Mouse (Mus musculus): ENCODE data around the gene Gstm7. TPM values are rescaled to one million over a fixed set of nuclear protein-coding genes. Genes with fewer than 3 reads are reported as not detected.
"Not testable (repeated sequence)": the region's sequence is repeated elsewhere in the genome, so short reads cannot be mapped to it uniquely, and the experiment has no call there.

The Gstm7 gene
- polyA plus RNA-seq, 1 experiment from 2014 or later, result 28.8 TPM

DNA sequence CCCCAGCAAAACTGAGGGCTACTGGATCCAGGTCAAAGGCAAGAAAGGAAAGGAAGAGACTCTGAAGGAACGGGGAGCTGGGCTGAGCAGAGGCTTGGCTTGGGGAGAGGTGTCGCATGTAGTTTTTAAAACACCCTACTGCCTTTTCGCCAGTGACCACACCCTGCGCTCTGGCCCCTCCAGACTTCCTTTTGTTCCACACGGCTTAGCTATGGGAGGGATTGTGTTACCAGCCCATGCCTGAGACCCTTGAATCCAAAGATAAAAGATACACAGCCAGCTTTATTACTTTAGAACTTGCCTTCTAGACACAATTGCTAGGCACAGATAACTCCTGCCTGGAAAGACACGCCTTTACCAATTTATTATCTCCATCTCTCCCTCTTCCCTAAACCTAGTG is 25.7 kb downstream of the Gstm7 start:
- Histone ChIP-seq H3K27me3 (no peaks in the 10 kb centered on the region), H3K9ac (no peak overlapping the region), H3K4me2 (peak overlapping the region; percentile 27), H3K4me3 (replicated peaks) (no peak overlapping the region), H3K4me1 (replicated peaks) (peaks cover 21% of the 10 kb centered on the region), H3K27ac (replicated peaks) (no peak overlapping the region), H3K9me3 (replicated peaks) (no peaks in the 10 kb centered on the region), H3K36me3 (replicated peaks) (no peaks in the 10 kb centered on the region)
- peak; percentile 49 for ATAC-seq (ENCODE audit: insufficient read depth)
- 20% methylated on average over 6 of the region's 6 CpGs for WGBS (ENCODE audit: insufficient replicate concordance)

DNA sequence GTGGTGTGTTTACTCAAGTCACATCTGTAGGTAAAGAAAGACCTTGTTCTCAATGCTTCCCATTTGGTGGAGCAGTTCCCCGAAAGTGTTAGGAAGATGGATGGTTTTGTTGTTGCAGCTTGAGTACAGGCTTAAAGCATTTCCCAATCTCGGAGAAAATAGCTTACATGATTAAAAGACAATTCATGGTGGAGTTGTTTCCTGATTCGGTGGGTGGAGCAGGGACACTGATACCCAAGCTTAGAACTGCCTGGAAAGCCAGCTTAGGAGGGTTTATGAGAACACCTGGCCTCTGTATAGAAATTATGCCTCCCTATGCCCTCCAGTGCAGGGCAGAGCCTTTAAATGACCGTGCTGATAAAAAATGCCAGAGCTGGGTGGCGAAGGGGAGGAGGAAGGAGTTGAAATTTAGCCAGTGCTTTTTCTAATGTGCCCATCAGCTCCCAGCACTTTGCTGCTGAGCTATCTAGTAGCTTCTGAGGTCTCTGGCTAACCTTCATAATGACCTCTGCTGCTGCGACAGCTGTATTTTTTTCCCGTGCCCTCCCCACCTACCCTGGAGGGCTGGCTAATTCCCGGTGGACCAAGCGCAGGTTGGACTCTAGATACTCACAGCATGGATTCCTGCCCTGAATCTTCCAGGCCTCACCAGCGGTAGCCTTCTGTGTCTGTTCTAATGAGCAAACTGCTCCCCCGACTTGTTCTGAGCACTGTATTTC is 30.5 kb downstream of the Gstm7 start:
- WGBS (ENCODE audit: insufficient replicate concordance), result 65% methylated on average over 11 of the region's 11 CpGs
- no peak for ATAC-seq (ENCODE audit: insufficient read depth)
- no peak overlapping the region for H3K27ac ChIP-seq (replicated peaks)

DNA sequence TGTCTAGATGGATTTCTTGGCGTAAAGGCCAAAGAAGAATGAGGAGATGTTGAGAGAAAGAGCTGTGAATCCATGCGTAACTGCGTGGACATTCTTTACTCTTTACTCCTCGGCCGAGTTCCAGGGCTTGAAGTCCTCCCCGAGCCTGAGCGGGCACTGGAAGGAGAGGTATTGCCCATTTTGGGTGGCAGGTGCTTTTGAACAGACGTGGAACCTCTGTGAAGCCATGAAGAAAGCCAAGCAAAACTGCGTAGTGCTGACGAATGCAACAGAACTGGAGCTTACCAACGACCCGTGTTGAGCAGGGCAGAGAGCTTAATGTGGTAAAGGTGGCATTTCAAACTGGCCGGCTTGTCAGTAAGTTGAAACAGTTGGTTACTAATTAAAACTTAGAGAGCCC is 32.9 kb downstream of the Gstm7 start:
- no peak overlapping the region for H3K27ac ChIP-seq (replicated peaks)
- no peak for ATAC-seq (ENCODE audit: insufficient read depth)
- no peaks in the 10 kb centered on the region for H3K27me3 ChIP-seq
- H3K9ac ChIP-seq, result no peak overlapping the region
- H3K9me3 ChIP-seq (replicated peaks), result no peaks in the 10 kb centered on the region
- whole genome bisulfite sequencing (ENCODE audit: insufficient replicate concordance), result 82% methylated on average over 13 of the region's 13 CpGs
- no peak overlapping the region for H3K4me3 ChIP-seq (replicated peaks)
- no peak overlapping the region for H3K4me2 ChIP-seq
- H3K4me1 ChIP-seq (replicated peaks), result peaks cover 32% of the 10 kb centered on the region
- peaks cover 21% of the 10 kb centered on the region; the same call in 1 of the 2 replicates for H3K36me3 ChIP-seq (replicated peaks)

More for the DNA sequence above, 30.5 kb downstream of the Gstm7 start:
- no peaks in the 10 kb centered on the region for H3K27me3 ChIP-seq
- H3K9me3 ChIP-seq (replicated peaks), result no peaks in the 10 kb centered on the region
- peaks cover 21% of the 10 kb centered on the region; the same call in 1 of the 2 replicates for H3K36me3 ChIP-seq (replicated peaks)
- no peak overlapping the region for H3K4me3 ChIP-seq (replicated peaks)
- no peak overlapping the region for H3K9ac ChIP-seq
- H3K4me1 ChIP-seq (replicated peaks), result peaks cover 32% of the 10 kb centered on the region
- H3K4me2 ChIP-seq, result no peak overlapping the region

DNA sequence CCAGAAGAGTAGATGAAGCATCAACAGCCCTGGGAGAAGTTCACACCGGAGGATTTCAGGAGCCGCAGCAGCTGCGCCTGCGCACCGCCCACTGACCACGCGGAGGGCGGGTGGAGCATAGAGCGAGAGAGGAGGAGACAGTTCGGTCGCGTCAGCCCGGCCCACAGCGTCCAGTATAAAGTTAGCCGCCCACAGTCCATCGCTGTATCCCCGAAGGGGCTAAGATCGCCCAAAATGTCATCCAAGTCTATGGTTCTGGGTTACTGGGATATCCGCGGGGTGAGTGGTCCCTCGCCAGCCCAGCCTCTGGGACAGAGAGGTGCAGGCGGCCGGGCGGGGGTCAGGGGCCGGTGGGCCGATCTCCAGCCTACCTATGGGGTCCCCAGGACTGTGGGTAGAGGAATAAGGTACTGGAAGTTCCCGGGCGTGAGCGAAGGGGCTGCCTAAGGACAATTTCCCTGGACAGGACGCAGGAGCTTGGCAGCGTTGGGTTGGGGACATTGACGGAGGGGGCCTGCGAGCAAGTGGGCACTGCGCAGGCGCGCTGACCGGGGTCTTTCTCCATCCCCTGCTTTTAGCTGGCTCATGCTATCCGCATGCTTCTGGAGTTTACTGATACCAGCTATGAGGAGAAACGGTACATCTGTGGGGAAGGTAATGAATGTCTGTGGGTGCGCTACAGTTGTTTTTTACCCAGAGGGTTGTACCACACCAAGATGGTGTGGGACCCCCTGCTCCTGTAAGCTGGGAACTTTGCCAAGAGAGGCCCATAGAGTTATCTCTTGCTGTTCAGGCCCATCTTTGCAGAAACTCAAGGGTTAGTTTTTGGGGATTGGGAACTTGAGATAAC is 35.7 kb downstream of the Gstm7 start, which contains the start of gene Gstm5:
Gstm5 (plus strand) TSS at position 102 of the 850 bp plus-strand sequence.
- peaks cover 32% of the 10 kb centered on the region for H3K4me1 ChIP-seq (replicated peaks)
- H3K27ac ChIP-seq (replicated peaks), result peak within 1 kb of the TSS; percentile 87
- ATAC-seq (ENCODE audit: insufficient read depth), result peak; percentile 93
- H3K9ac ChIP-seq, result peak within 1 kb of the TSS; percentile 78
- H3K4me2 ChIP-seq, result peak within 1 kb of the TSS; percentile 97
- peak within 1 kb of the TSS; percentile 77 for H3K4me3 ChIP-seq (replicated peaks)
- H3K9me3 ChIP-seq (replicated peaks), result no peaks in the 10 kb centered on the region
- H3K27me3 ChIP-seq, result no peaks in the 10 kb centered on the region
- WGBS (ENCODE audit: insufficient replicate concordance), result 2% methylated on average over 40 of the region's 40 CpGs
- peaks cover 21% of the 10 kb centered on the region; the same call in 1 of the 2 replicates for H3K36me3 ChIP-seq (replicated peaks)

DNA sequence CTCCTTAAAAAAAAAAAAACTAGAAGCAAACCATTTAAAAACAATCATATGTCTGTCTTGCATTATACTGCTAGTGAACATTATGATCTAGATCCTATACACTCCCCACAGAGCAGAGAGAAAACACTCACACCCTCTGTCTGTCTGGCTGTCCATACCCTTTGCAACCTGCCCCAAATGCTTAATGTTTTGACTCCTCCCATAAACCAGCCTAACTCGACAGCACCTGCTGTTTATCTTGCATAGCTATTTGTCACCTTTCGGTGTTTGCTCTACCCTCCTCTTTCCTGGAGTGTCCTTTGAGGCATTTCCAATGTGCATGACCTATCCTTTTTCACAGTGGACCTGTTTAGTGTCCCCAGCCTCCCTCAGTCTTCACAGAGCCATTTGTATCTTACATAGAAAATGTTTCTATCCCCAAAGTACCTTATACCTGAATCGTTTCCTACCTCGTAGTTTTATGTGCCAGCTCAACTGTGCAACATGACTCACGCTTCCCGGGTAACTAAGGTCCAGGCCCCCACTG is 36.4 kb downstream of the Gstm7 start:
- H3K27me3 ChIP-seq, result no peaks in the 10 kb centered on the region
- peaks cover 21% of the 10 kb centered on the region; the same call in 1 of the 2 replicates for H3K36me3 ChIP-seq (replicated peaks)
- H3K4me2 ChIP-seq, result peak overlapping the region; percentile 97
- no peaks in the 10 kb centered on the region for H3K9me3 ChIP-seq (replicated peaks)
- peaks cover 32% of the 10 kb centered on the region for H3K4me1 ChIP-seq (replicated peaks)
- 5% methylated on average over 6 of the region's 6 CpGs for WGBS (ENCODE audit: insufficient replicate concordance)
- H3K27ac ChIP-seq (replicated peaks), result peak overlapping the region; percentile 87
- H3K9ac ChIP-seq, result peak overlapping the region; percentile 78
- H3K4me3 ChIP-seq (replicated peaks), result peak overlapping the region; percentile 77
- peak; percentile 51 for ATAC-seq (ENCODE audit: insufficient read depth)

DNA sequence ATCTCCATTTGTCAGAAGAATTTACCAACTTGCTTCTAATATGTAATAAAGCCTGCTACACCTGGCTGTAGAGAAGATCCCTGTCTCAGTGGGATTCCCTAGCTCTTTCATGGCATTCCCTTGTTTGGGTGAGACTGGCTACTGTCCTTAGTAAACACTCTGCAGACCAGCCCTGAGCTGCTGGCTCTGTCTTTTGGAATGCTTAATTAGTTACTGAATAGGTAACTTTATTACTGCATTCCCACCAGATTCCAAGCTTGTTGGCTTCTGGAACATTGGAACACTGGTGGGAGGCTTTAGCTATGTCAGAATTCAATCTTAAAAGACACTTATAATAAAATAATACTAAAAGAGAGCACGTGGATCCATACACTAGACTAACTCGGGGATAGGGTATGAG is 42.4 kb downstream of the Gstm7 start:
- H3K4me1 ChIP-seq (replicated peaks); ATAC-seq (ENCODE audit: insufficient read depth); H3K27me3 ChIP-seq; H3K4me3 ChIP-seq (replicated peaks); H3K9me3 ChIP-seq (replicated peaks); H3K36me3 ChIP-seq (replicated peaks); H3K27ac ChIP-seq (replicated peaks); H3K4me2 ChIP-seq; H3K9ac ChIP-seq: not testable (repeated sequence)
- WGBS (ENCODE audit: insufficient replicate concordance), result 65% methylated on average over 2 of the region's 2 CpGs

DNA sequence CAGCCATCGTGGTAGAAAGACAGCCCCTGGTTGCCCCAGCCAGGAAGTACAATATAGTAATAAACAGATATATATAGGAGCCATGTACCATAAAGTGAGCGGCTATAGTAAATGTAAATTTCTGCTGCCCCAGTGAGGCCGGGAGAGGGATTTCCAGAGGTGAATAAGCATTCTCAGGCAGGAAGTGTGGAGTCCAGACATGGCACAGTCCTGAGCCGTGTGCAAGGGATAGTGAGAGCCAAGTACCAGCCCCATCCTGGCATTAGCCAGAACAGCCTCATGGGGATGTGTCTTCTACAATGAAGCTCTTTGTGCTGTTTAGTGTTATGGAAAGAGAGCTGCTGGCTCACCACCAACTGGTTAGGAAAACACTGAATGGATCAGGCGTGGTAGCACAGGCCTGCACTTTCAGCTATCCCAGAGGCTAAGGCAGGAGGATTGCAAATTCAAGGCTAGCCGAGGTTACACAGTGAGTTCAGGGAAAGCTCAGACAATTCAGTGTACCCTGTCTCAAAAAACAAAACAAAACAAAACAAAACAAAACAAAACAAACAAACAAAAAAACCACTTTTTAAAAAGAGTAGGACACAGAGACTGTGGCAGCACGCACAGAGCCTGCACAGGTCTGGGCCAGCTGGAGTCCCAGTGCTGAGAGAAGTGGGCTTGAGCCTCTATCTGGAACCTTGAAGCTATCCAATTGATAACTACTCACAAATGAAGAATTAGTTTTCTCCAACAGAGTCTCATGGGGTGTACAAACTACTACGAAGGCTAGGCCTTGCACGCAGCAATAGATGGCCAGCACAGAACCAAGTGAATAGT is 43.7 kb downstream of the Gstm7 start:
- no peak overlapping the region for H3K9ac ChIP-seq
- no peak overlapping the region for H3K4me3 ChIP-seq (replicated peaks)
- H3K27me3 ChIP-seq, result no peaks in the 10 kb centered on the region
- no peaks in the 10 kb centered on the region for H3K36me3 ChIP-seq (replicated peaks)
- no peaks in the 10 kb centered on the region for H3K4me1 ChIP-seq (replicated peaks)
- no peak for ATAC-seq (ENCODE audit: insufficient read depth)
- H3K27ac ChIP-seq (replicated peaks), result no peak overlapping the region
- H3K4me2 ChIP-seq, result no peak overlapping the region
- WGBS (ENCODE audit: insufficient replicate concordance), result 68% methylated on average over 9 of the region's 9 CpGs
- H3K9me3 ChIP-seq (replicated peaks), result no peaks in the 10 kb centered on the region

DNA sequence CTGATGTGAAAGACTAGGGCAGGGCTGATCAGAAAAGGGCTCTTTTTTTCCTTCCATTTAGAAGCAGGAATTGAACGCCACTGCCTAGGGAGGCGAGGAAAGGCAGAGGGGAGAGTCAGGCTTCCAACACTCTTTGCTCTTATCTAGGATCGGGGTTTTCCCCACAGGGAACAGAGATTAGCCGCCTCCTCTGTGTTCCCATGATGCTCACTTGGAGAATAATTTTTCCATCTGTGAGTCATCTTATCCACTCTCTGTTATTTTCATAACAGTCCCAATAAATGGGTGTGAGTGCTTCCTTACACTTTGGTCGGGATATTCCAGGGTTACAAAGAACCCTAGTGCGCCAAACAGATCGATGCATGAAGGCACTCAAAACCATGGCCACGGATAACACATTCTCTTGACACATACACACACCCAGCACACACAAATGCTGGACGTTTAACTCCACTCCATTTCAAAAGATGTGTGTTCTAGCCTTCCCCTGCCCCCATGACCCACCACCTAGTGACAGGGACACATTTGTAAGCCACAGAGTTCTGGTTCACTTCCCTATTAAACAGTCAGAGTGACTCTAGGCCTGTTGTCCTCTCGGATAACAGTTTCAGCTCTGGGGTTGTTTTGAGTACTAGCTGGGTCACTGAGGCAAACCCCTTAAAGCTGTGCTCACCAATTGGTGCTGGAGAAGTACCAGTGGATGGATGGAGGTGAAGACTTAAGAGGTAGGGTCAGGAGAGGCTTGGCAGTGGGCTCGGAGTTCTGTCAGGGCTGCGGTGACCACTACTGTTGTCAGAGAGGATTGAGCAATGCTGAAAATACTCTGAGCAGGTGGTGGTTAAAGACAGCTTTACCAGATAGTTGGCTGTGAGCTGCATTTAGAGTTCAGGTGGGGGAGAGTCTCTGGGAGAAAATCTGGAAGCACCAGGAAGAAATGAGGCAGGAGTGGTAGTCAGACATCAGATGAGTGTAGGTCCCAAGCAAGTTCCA is 53.6 kb downstream of the Gstm7 start:
- H3K4me3 ChIP-seq (replicated peaks), result no peak overlapping the region

DNA sequence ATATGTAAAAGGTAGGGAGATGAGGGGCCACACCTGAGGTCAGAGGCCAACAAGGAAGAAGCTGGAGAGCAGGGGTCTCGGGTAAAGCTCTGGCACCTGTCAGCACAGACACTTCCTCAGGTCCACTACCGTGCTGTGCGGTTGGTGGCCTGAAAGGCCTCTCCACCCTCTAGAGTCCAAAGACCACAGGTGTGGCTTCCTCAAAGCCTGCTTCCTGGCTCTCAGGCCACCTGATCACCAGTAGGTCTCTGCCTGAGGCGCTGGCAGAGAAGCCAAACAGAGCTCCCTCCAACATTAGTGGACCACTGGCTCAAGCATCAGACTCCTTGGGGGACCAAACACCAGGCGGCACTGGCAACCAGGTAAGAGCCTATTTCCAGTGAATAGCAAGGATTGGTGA is 54.6 kb downstream of the Gstm7 start, which contains the start of gene Eps8l3:
Eps8l3 (plus strand) TSS at position 225 of the 400 bp plus-strand sequence.
- no peaks in the 10 kb centered on the region for H3K27me3 ChIP-seq
- no peak within 1 kb of the TSS for H3K4me2 ChIP-seq
- 69% methylated on average over 5 of the region's 5 CpGs for WGBS (ENCODE audit: insufficient replicate concordance)
- no peaks in the 10 kb centered on the region for H3K36me3 ChIP-seq (replicated peaks)
- peaks cover 11% of the 10 kb centered on the region; the same call in 1 of the 2 replicates for H3K4me1 ChIP-seq (replicated peaks)
- H3K9ac ChIP-seq, result no peak within 1 kb of the TSS
- H3K27ac ChIP-seq (replicated peaks), result no peak within 1 kb of the TSS
- no peak for ATAC-seq (ENCODE audit: insufficient read depth)
- no peak within 1 kb of the TSS for H3K4me3 ChIP-seq (replicated peaks)
- no peaks in the 10 kb centered on the region for H3K9me3 ChIP-seq (replicated peaks)

More for the DNA sequence above, 53.6 kb downstream of the Gstm7 start:
- peaks cover 11% of the 10 kb centered on the region; the same call in 1 of the 2 replicates for H3K4me1 ChIP-seq (replicated peaks)
- 54% methylated on average over 12 of the region's 12 CpGs for WGBS (ENCODE audit: insufficient replicate concordance)
- no peaks in the 10 kb centered on the region for H3K9me3 ChIP-seq (replicated peaks)
- no peak overlapping the region for H3K9ac ChIP-seq
- no peaks in the 10 kb centered on the region for H3K36me3 ChIP-seq (replicated peaks)
- H3K4me2 ChIP-seq, result no peak overlapping the region
- no peaks in the 10 kb centered on the region for H3K27me3 ChIP-seq
- no peak for ATAC-seq (ENCODE audit: insufficient read depth)
- H3K27ac ChIP-seq (replicated peaks), result no peak overlapping the region
